ENCODE assay signal across 10 mouse cellular contexts in the genomic region with DNA sequence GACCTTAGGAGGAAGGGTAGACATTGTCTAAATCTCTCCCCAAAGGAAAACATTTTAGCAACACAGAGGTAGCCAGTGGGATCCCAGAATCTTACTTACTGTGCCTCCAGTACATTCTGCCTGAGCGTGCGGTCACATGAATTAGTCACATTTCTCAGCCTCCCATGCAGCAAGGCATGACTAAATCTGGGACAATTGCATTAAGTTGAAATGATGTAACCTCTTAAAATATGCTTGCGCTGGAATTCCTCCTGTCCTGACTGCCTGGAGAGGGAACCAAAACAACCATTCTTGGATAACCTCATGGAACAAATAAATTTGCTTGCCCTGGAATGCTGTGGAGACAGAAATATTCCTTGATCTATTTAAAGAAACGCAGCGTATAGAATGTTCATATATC. TPM values are rescaled to one million over a fixed set of nuclear protein-coding genes. Genes with fewer than 3 reads are reported as not detected.
A peak's percentile ranks its signal among the peaks of the same experiment; 100 is the strongest.
DNase-seq lines count a peak whose midpoint lies in the region.
"Had no signal": no experiment of that assay in that cellular context is flagged by ENCODE, and none has a peak within 500 bp of the region (broad histone marks: within the 10 kb centered on the region; RNA-seq: fewer than 3 reads in every experiment).

No protein-coding gene starts in this region.

- peak; percentile 21 to 38 for DNase-seq in left cerebral cortex, adult 18-20 months (ENCODE audit: low spot score in 2 of 2)
- no peak for DNase-seq in left cerebral cortex, adult 11 months (ENCODE audit: low spot score)
- peak; percentile 19 for DNase-seq in 3134 (ENCODE audit: extremely low read depth, insufficient read length, low spot score)
- peak; percentile 58 for DNase-seq in MN1 (ENCODE audit: low spot score)
- peak; percentile 19 to 36 for DNase-seq in left cerebral cortex, postnatal 36 days (ENCODE audit: low spot score in 2 of 2)
- no peak for DNase-seq in embryo, embryonic 11 days
- DNase-seq in gastrocnemius, postnatal 10 days: no peak
- DNase-seq: gastrocnemius, postnatal 14 days; liver, embryonic 13.5 days; lung, postnatal 4 days had no signal

- intact Hi-C loops in left cerebral cortex, postnatal 36 days (cut with DNase I): no loop called here

RNA-seq across cellular contexts. Expression of a gene that starts 33.2 kb away (rescaled TPM):
- total RNA-seq in left cerebral cortex, adult 18-20 months (2021): 100 to 1,000 TPM; 257 to 260 TPM
- 100 to 1,000 TPM; 253 to 296 TPM for total RNA-seq in left cerebral cortex, postnatal 36 days (2021)
- 10 to 100 TPM; 33.9 to 35.2 TPM for total RNA-seq in gastrocnemius, postnatal 10 days (2021)

Comparison
In these comparisons a context has a peak if more than half of its experiments do, and no peak if none do; other contexts are left out.
1. DNase-seq: peak in left cerebral cortex, adult 18-20 months (2 of 2), 3134 (single experiment), MN1 (single experiment) and left cerebral cortex, postnatal 36 days (2 of 2); none in left cerebral cortex, adult 11 months (single experiment), embryo, embryonic 11 days (single experiment) and gastrocnemius, postnatal 10 days (single experiment).
2. RNA of a gene that starts 33.2 kb away (total RNA-seq): 253 to 296 TPM in left cerebral cortex, postnatal 36 days and 257 to 260 TPM in left cerebral cortex, adult 18-20 months; 33.9 to 35.2 TPM in gastrocnemius, postnatal 10 days; every median in the first group is over 4 times any median in the second.